ENCODE assay signal across 24 mouse cellular contexts in genomic region chr8:92759848-92760247, GRCm38 (mm10).
DNase-seq lines count a peak whose midpoint lies in the region; ATAC-seq and TF ChIP-seq lines count a peak whose summit lies in the region.
"Had no signal": no experiment of that assay in that cellular context is flagged by ENCODE, and none has a peak within 500 bp of the region (broad histone marks: within the 10 kb centered on the region; RNA-seq: fewer than 3 reads in every experiment).

No protein-coding gene starts in this region.

- WGBS in heart, embryonic 14.5 days: 48% methylated on average over 3 of the region's 3 CpGs
- WGBS in heart, embryonic 11.5 days (ENCODE audit: insufficient replicate concordance): 72% methylated on average over 3 of the region's 3 CpGs
- 61% methylated on average over 3 of the region's 3 CpGs for WGBS in heart, postnatal 0 days

- TF ChIP-seq CTCF in heart, postnatal 0 days (IDR thresholded peaks at IDR 0.05; ENCODE audit: low read depth): no peak

- DNase-seq in heart, adult 8-10 months (ENCODE audit: low spot score): peak; percentile 16
- no peak for DNase-seq in heart, postnatal 14 days
- peak; percentile 25 for DNase-seq in heart, postnatal 0 days (ENCODE audit: low spot score)
- DNase-seq in heart, adult 11 months: no peak
- DNase-seq: adrenal gland, adult 8-10 months; adrenal gland, postnatal 14 days; adrenal gland, postnatal 36 days; B cell, adult 2 months; cerebellum, adult 11-12 months; cerebellum, adult 2 months; cerebellum, adult 9-10 months; cerebellum, postnatal 10 days; cerebellum, postnatal 25 days had no signal

- H3K9me3 ChIP-seq in heart, embryonic 14.5 days (ENCODE audit: control insufficient read depth, low read length): 0 out of 2 replicates have a peak, but pooled peaks cover 5% of the 10 kb centered on the region
- H3K9me3 ChIP-seq in heart, embryonic 11.5 days (replicated peaks; ENCODE audit: control insufficient read depth, low read length): 0 out of 2 replicates have a peak, but pooled peaks cover 2% of the 10 kb centered on the region
- no peaks in the 10 kb centered on the region for H3K9me3 ChIP-seq in heart, postnatal 0 days (replicated peaks; ENCODE audit: control insufficient read depth, low read length)
- H3K9me3 ChIP-seq: embryonic facial prominence, embryonic 10.5 days; embryonic facial prominence, embryonic 12.5 days; forebrain, embryonic 13.5 days; forebrain, embryonic 15.5 days had no signal

- no peak overlapping the region for H3K4me3 ChIP-seq in heart, embryonic 14.5 days (ENCODE audit: control insufficient read depth in 1 of 2, insufficient read depth in 1 of 2, low read depth in 1 of 2, low read length in 2 of 2)
- no peak overlapping the region for H3K4me3 ChIP-seq in heart, embryonic 11.5 days (ENCODE audit: low read depth, low read length)
- H3K4me3 ChIP-seq in heart, postnatal 0 days (ENCODE audit: low read depth, low read length): no peak overlapping the region
- H3K4me3 ChIP-seq: embryonic facial prominence, embryonic 10.5 days; embryonic facial prominence, embryonic 12.5 days; forebrain, embryonic 13.5 days; forebrain, embryonic 15.5 days had no signal

- intact Hi-C loops in heart, postnatal 14 days (cut with DNase I): no loop called here

- H3K27me3 ChIP-seq in heart, embryonic 14.5 days (ENCODE audit: control insufficient read depth, insufficient read depth, low read length): no peaks in the 10 kb centered on the region
- 0 out of 2 replicates have a peak, but pooled peaks cover 3% of the 10 kb centered on the region for H3K27me3 ChIP-seq in heart, embryonic 11.5 days (ENCODE audit: control insufficient read depth, insufficient read depth, low read length)
- H3K27me3 ChIP-seq in heart, postnatal 0 days (ENCODE audit: control insufficient read depth, insufficient read depth, low read length): no peaks in the 10 kb centered on the region
- H3K27me3 ChIP-seq: CH12.LX; embryonic facial prominence, embryonic 12.5 days; forebrain, embryonic 15.5 days had no signal

- no peak overlapping the region for H3K4me2 ChIP-seq in heart, embryonic 14.5 days (ENCODE audit: low read length)
- no peak overlapping the region for H3K4me2 ChIP-seq in heart, embryonic 11.5 days
- H3K4me2 ChIP-seq in heart, postnatal 0 days (ENCODE audit: low read depth, low read length): no peak overlapping the region
- H3K4me2 ChIP-seq: embryonic facial prominence, embryonic 12.5 days; forebrain, embryonic 13.5 days; forebrain, embryonic 15.5 days had no signal

- ATAC-seq in heart, embryonic 14.5 days (ENCODE audit: insufficient number of reproducible peaks, insufficient read depth, low FRiP score, low read depth): peak; percentile 68; the same call in 1 of the 2 replicates
- no peak for ATAC-seq in heart, embryonic 11.5 days (replicated peaks; ENCODE audit: insufficient number of reproducible peaks, low FRiP score, low TSS enrichment)
- peak; percentile 58 for ATAC-seq in heart, postnatal 0 days (ENCODE audit: insufficient read depth, low read depth)
- ATAC-seq: activated CD4-positive, CD25-positive, alpha-beta regulatory T cell, adult 4 months; CD4-positive, CD25-positive, alpha-beta regulatory T cell, adult 4 months; forebrain, embryonic 13.5 days; forebrain, embryonic 15.5 days; Patski had no signal

- H3K9ac ChIP-seq in heart, embryonic 14.5 days (ENCODE audit: low read length): no peak overlapping the region
- H3K9ac ChIP-seq in heart, embryonic 11.5 days (ENCODE audit: low read depth, low read length): no peak overlapping the region
- no peak overlapping the region for H3K9ac ChIP-seq in heart, postnatal 0 days (replicated peaks; ENCODE audit: low read depth, low read length)
- H3K9ac ChIP-seq: embryonic facial prominence, embryonic 12.5 days; forebrain, embryonic 13.5 days; forebrain, embryonic 15.5 days had no signal

- H3K36me3 ChIP-seq in heart, embryonic 14.5 days (ENCODE audit: control insufficient read depth, insufficient read depth, low read length): no peaks in the 10 kb centered on the region
- H3K36me3 ChIP-seq in heart, embryonic 11.5 days (ENCODE audit: control insufficient read depth, insufficient read depth, low read length): no peaks in the 10 kb centered on the region
- H3K36me3 ChIP-seq in heart, postnatal 0 days (replicated peaks; ENCODE audit: control insufficient read depth, insufficient read depth, low read length): no peaks in the 10 kb centered on the region
- H3K36me3 ChIP-seq: embryonic facial prominence, embryonic 10.5 days; embryonic facial prominence, embryonic 12.5 days; forebrain, embryonic 15.5 days; G1E had no signal

- no peak for TF ChIP-seq EP300 in heart, postnatal 0 days (IDR thresholded peaks at IDR 0.05; ENCODE audit: low read depth)

- H3K27ac ChIP-seq in heart, embryonic 14.5 days (replicated peaks in 1 of 2; ENCODE audit: control insufficient read depth in 1 of 2, insufficient read depth in 1 of 2, low read depth in 2 of 2, low read length in 2 of 2): no peak overlapping the region
- no peak overlapping the region for H3K27ac ChIP-seq in heart, embryonic 11.5 days (ENCODE audit: low read depth, low read length)
- no peak overlapping the region for H3K27ac ChIP-seq in heart, postnatal 0 days (ENCODE audit: low read depth)
- H3K27ac ChIP-seq: embryonic facial prominence, embryonic 10.5 days; embryonic facial prominence, embryonic 12.5 days; forebrain, embryonic 13.5 days; forebrain, embryonic 15.5 days had no signal

- H3K4me1 ChIP-seq in heart, embryonic 14.5 days (ENCODE audit: control insufficient read depth in 2 of 2, insufficient read depth in 2 of 2, low read length in 2 of 2): peaks cover 0 to 3% of the 10 kb centered on the region in 2 experiments; a peak in 1 of 4 replicates
- no peaks in the 10 kb centered on the region for H3K4me1 ChIP-seq in heart, embryonic 11.5 days (ENCODE audit: control insufficient read depth, insufficient read depth, low read length)
- H3K4me1 ChIP-seq in heart, postnatal 0 days (ENCODE audit: control insufficient read depth, insufficient read depth): no peaks in the 10 kb centered on the region

Comparison
In these comparisons a context has a peak if more than half of its experiments do, and no peak if none do; other contexts are left out.
1. DNase-seq: peak in heart, adult 8-10 months (single experiment) and heart, postnatal 0 days (single experiment); none in heart, postnatal 14 days (0 of 2) and heart, adult 11 months (single experiment).